Mouse (Mus musculus): ENCODE results near the gene Nmb. TPM values are rescaled to one million over a fixed set of nuclear protein-coding genes. Genes with fewer than 3 reads are reported as not detected.

Nmb gene
- total RNA-seq, 1 experiment, result 17.4 TPM

- DNase-seq (ENCODE audit: low read depth, low spot score), result no peak
- no peak overlapping the region for H3K9ac ChIP-seq (ENCODE audit: insufficient read depth, low read depth, low read length, poor library complexity, severe bottlenecking)
- no peaks in the 10 kb centered on the region for H3K9me3 ChIP-seq (ENCODE audit: control insufficient read depth, insufficient read depth, low read depth, low read length)
- TF ChIP-seq CHD2 (IDR thresholded peaks at IDR 0.05; ENCODE audit: low read depth, low read length) (no peak), ZNF384 (IDR thresholded peaks at IDR 0.05; ENCODE audit: low read depth, low read length) (no peak), ZC3H11A (IDR thresholded peaks at IDR 0.05; ENCODE audit: borderline replicate concordance, low read depth, low read length) (no peak), HCFC1 (IDR thresholded peaks at IDR 0.05; ENCODE audit: borderline replicate concordance, insufficient read depth, low read length) (no peak), MAFK (IDR thresholded peaks at IDR 0.05; ENCODE audit: insufficient read depth, low read depth, low read length) (no peak)
- H3K36me3 ChIP-seq (ENCODE audit: control insufficient read depth, insufficient read depth, low read length, poor library complexity, severe bottlenecking), result peaks cover 45% of the 10 kb centered on the region
- H3K4me3 ChIP-seq (ENCODE audit: insufficient read depth in 1 of 2, low read depth in 1 of 2, low read length in 2 of 2, poor library complexity in 1 of 2, severe bottlenecking in 1 of 2), result no peak overlapping the region
- no peak overlapping the region for H3K27ac ChIP-seq (ENCODE audit: insufficient read depth, low read depth, low read length, poor library complexity, severe bottlenecking)
- 0 out of 4 replicates have a peak, but pooled peaks cover 0 to 2% of the 10 kb centered on the region in 2 experiments for H3K4me1 ChIP-seq (ENCODE audit: control insufficient read depth in 2 of 2, insufficient read depth in 2 of 2, low read length in 2 of 2, poor library complexity in 1 of 2)
- in situ Hi-C loops (cut with MboI; ENCODE audit: low sequenced_read_pairs in 2 of 2, unreplicated experiment in 2 of 2), result no loop called here
Measured at GRCm38 (mm10) chr7:80897721-80898120, 7.2 kb downstream of the Nmb start.

- H3K4me1 ChIP-seq (ENCODE audit: control insufficient read depth in 2 of 2, insufficient read depth in 2 of 2, low read length in 2 of 2, poor library complexity in 1 of 2), result 0 out of 4 replicates have a peak, but pooled peaks cover 0 to 2% of the 10 kb centered on the region in 2 experiments
- no peak for DNase-seq (ENCODE audit: low read depth, low spot score)
- no peak overlapping the region for H3K4me3 ChIP-seq (ENCODE audit: insufficient read depth in 1 of 2, low read depth in 1 of 2, low read length in 2 of 2, poor library complexity in 1 of 2, severe bottlenecking in 1 of 2)
- no peaks in the 10 kb centered on the region for H3K9me3 ChIP-seq (ENCODE audit: control insufficient read depth, insufficient read depth, low read depth, low read length)
- TF ChIP-seq ZNF384 (IDR thresholded peaks at IDR 0.05; ENCODE audit: low read depth, low read length) (no peak), ZC3H11A (IDR thresholded peaks at IDR 0.05; ENCODE audit: borderline replicate concordance, low read depth, low read length) (no peak), HCFC1 (IDR thresholded peaks at IDR 0.05; ENCODE audit: borderline replicate concordance, insufficient read depth, low read length) (no peak), CHD2 (IDR thresholded peaks at IDR 0.05; ENCODE audit: low read depth, low read length) (no peak), MAFK (IDR thresholded peaks at IDR 0.05; ENCODE audit: insufficient read depth, low read depth, low read length) (no peak)
- peaks cover 50% of the 10 kb centered on the region for H3K36me3 ChIP-seq (ENCODE audit: control insufficient read depth, insufficient read depth, low read length, poor library complexity, severe bottlenecking)
- no peak overlapping the region for H3K27ac ChIP-seq (ENCODE audit: insufficient read depth, low read depth, low read length, poor library complexity, severe bottlenecking)
- no peak overlapping the region for H3K9ac ChIP-seq (ENCODE audit: insufficient read depth, low read depth, low read length, poor library complexity, severe bottlenecking)
- in situ Hi-C loops (cut with MboI; ENCODE audit: low sequenced_read_pairs in 2 of 2, unreplicated experiment in 2 of 2), result no loop called here
Measured at GRCm38 (mm10) chr7:80897134-80897533, 7.7 kb downstream of the Nmb start.

GRCm38 (mm10) chr7:80894815-80895519 is 9.9 kb downstream of the Nmb start:
- in situ Hi-C loops (cut with MboI; ENCODE audit: low sequenced_read_pairs in 2 of 2, unreplicated experiment in 2 of 2), result no loop called here
- no peak for DNase-seq (ENCODE audit: low read depth, low spot score)
- no peak overlapping the region for H3K27ac ChIP-seq (ENCODE audit: insufficient read depth, low read depth, low read length, poor library complexity, severe bottlenecking)
- no peaks in the 10 kb centered on the region for H3K9me3 ChIP-seq (ENCODE audit: control insufficient read depth, insufficient read depth, low read depth, low read length)
- H3K4me3 ChIP-seq (ENCODE audit: insufficient read depth in 1 of 2, low read depth in 1 of 2, low read length in 2 of 2, poor library complexity in 1 of 2, severe bottlenecking in 1 of 2), result no peak overlapping the region
- TF ChIP-seq CHD2 (IDR thresholded peaks at IDR 0.05; ENCODE audit: low read depth, low read length) (no peak), ZNF384 (IDR thresholded peaks at IDR 0.05; ENCODE audit: low read depth, low read length) (no peak), HCFC1 (IDR thresholded peaks at IDR 0.05; ENCODE audit: borderline replicate concordance, insufficient read depth, low read length) (no peak), MAFK (IDR thresholded peaks at IDR 0.05; ENCODE audit: insufficient read depth, low read depth, low read length) (no peak), ZC3H11A (IDR thresholded peaks at IDR 0.05; ENCODE audit: borderline replicate concordance, low read depth, low read length) (no peak)
- H3K36me3 ChIP-seq (ENCODE audit: control insufficient read depth, insufficient read depth, low read length, poor library complexity, severe bottlenecking), result peaks cover 63% of the 10 kb centered on the region
- 0 out of 4 replicates have a peak, but pooled peaks cover 0 to 2% of the 10 kb centered on the region in 2 experiments for H3K4me1 ChIP-seq (ENCODE audit: control insufficient read depth in 2 of 2, insufficient read depth in 2 of 2, low read length in 2 of 2, poor library complexity in 1 of 2)
- no peak overlapping the region for H3K9ac ChIP-seq (ENCODE audit: insufficient read depth, low read depth, low read length, poor library complexity, severe bottlenecking)

- in situ Hi-C loops (cut with MboI; ENCODE audit: low sequenced_read_pairs in 2 of 2, unreplicated experiment in 2 of 2), result no loop called here
- DNase-seq (ENCODE audit: low read depth, low spot score), result no peak
- H3K4me1 ChIP-seq (ENCODE audit: control insufficient read depth in 2 of 2, insufficient read depth in 2 of 2, low read length in 2 of 2, poor library complexity in 1 of 2), result peaks cover 1 to 2% of the 10 kb centered on the region in 2 experiments; a peak in 1 of 4 replicates
- H3K4me3 ChIP-seq (ENCODE audit: insufficient read depth in 1 of 2, low read depth in 1 of 2, low read length in 2 of 2, poor library complexity in 1 of 2, severe bottlenecking in 1 of 2), result no peak overlapping the region
- TF ChIP-seq HCFC1 (IDR thresholded peaks at IDR 0.05; ENCODE audit: borderline replicate concordance, insufficient read depth, low read length), result no peak
- no peak for TF ChIP-seq CHD2 (IDR thresholded peaks at IDR 0.05; ENCODE audit: low read depth, low read length)
- no peak for TF ChIP-seq ZC3H11A (IDR thresholded peaks at IDR 0.05; ENCODE audit: borderline replicate concordance, low read depth, low read length)
- no peak for TF ChIP-seq ZNF384 (IDR thresholded peaks at IDR 0.05; ENCODE audit: low read depth, low read length)
- no peak for TF ChIP-seq MAFK (IDR thresholded peaks at IDR 0.05; ENCODE audit: insufficient read depth, low read depth, low read length)
- H3K9ac ChIP-seq (ENCODE audit: insufficient read depth, low read depth, low read length, poor library complexity, severe bottlenecking), result no peak overlapping the region
- no peaks in the 10 kb centered on the region for H3K9me3 ChIP-seq (ENCODE audit: control insufficient read depth, insufficient read depth, low read depth, low read length)
- H3K36me3 ChIP-seq (ENCODE audit: control insufficient read depth, insufficient read depth, low read length, poor library complexity, severe bottlenecking), result peaks cover 63% of the 10 kb centered on the region
- H3K27ac ChIP-seq (ENCODE audit: insufficient read depth, low read depth, low read length, poor library complexity, severe bottlenecking), result no peak overlapping the region
Measured at GRCm38 (mm10) chr7:80894196-80894595, 10.7 kb downstream of the Nmb start.
